Mouse (Mus musculus) thymus, adult 2 months (tissue): Measurements from ENCODE around the gene Slc1a2. TPM values are rescaled to one million over a fixed set of nuclear protein-coding genes. Genes with fewer than 3 reads are reported as not detected.

Experiments used
- DNase-seq: peaks from one replicate; pipeline ENCODE4 v3.0.0; 2021
- H3K27ac ChIP-seq: fragments of 200-500 bp; 2 replicates; pipeline ENCODE4 v1.5.1; 2012; ENCODE audit warnings: low read length, control low read depth; ENCODE audit not compliant: control insufficient read depth, insufficient read depth
- H3K27me3 ChIP-seq: fragments of 200-500 bp; 2 replicates; pipeline ENCODE4 v1.6.1; 2012; ENCODE audit warnings: mild to moderate bottlenecking, low read length, moderate library complexity, mixed read lengths; ENCODE audit not compliant: control insufficient read depth, insufficient read depth
- H3K36me3 ChIP-seq: fragments of 200-500 bp; 2 replicates; pipeline ENCODE4 v1.6.1; 2012; ENCODE audit warnings: mild to moderate bottlenecking, low read length, moderate library complexity; ENCODE audit not compliant: control insufficient read depth, insufficient read depth
- H3K4me1 ChIP-seq: fragments of 200-500 bp; replicated peaks from 2 replicates; pipeline ENCODE4 v1.6.1; 2012; ENCODE audit warnings: low read length; ENCODE audit not compliant: control insufficient read depth, insufficient read depth
- H3K4me3 ChIP-seq: fragments of 200-500 bp; 2 replicates; pipeline ENCODE4 v1.5.1; 2012; ENCODE audit warnings: mild to moderate bottlenecking, low read length, control low read depth, moderate library complexity; ENCODE audit not compliant: control insufficient read depth, insufficient read depth
- CTCF ChIP-seq: fragments of 200-500 bp; IDR thresholded peaks from 2 replicates; pipeline ENCODE4 v1.5.1; 2012; ENCODE audit warnings: mild to moderate bottlenecking, control low read depth, low read length, moderate library complexity, borderline replicate concordance; ENCODE audit not compliant: control insufficient read depth, poor library complexity, insufficient read depth; ENCODE audit errors: extremely low read depth
- POLR2A ChIP-seq: fragments of 200-500 bp; IDR thresholded peaks from 2 replicates; pipeline ENCODE4 v1.6.1; 2012; ENCODE audit warnings: mild to moderate bottlenecking, low read length, control low read depth, moderate library complexity; ENCODE audit not compliant: control insufficient read depth, poor library complexity, insufficient read depth; ENCODE audit errors: extremely low read depth
- whole genome bisulfite sequencing: fragments of 180-500 bp; shearing (Covaris S2); methylation state at CpG from one replicate; pipeline ENCODE4 v1.1.7; 2018; 5-methylcytosine and 5-hydroxymethylcytosine counted together
- polyA plus RNA-seq: library from polyadenylated mRNA; depleted of rRNA; stranded (reverse); fragments of >200 nt; gene quantifications from 2 replicates; pipeline ENCODE4 v1.2.3, GENCODE M21; 2012

Slc1a2 gene
- polyA plus RNA-seq, 1 experiment = 1.5 TPM

DNA sequence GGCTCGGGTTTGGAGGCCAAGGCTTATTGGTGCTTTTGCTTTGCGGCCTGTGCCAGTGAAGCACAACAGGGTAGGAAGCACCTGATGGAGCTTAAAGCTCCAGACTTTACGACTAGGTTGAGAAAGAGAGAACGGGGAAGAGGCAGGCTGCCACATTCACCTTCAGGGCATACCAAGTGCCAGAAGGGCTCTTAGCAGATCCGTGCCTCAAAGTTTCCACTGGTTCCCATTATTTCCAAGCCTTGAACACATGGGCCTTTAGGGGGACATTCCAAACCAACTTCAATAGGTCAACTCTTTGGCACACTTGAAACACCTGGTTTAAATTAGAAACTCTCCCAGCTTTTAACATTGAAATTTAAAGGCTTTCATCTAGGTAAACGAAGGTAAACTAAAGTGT lies 134.3 kb downstream of the Slc1a2 start:
- Histone ChIP-seq H3K27ac (no peak overlapping the region), H3K4me1 (no peaks in the 10 kb centered on the region), H3K4me3 (no peak overlapping the region), H3K27me3 (no peaks in the 10 kb centered on the region), H3K36me3 (no peaks in the 10 kb centered on the region)
- 94% methylated on average over 6 of the region's 6 CpGs for WGBS
- TF ChIP-seq POLR2A (no peak), CTCF (no peak)
- DNase-seq = no peak

DNA sequence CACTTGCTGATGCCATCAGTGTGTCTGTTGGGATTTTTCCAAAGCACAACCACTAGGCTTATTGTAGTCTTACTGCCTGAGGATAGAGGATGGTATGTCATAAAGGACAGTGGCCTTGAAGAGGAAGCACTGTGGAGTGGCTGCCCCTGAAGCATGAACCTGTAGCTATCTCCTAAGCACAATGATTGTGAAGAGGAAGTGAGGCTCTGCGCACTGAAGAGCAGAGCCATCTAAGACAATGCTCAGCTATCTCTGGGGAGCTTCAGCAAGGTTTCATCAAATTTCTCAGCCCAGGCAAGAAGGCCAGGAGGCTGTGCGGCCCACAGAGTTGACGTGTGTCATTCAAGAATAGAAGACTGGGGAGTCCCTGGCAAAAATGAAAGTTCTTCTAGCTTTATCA lies 136.6 kb downstream of the Slc1a2 start:
- no peak for TF ChIP-seq POLR2A
- TF ChIP-seq CTCF = no peak
- no peaks in the 10 kb centered on the region for H3K4me1 ChIP-seq
- H3K4me3 ChIP-seq = no peak overlapping the region
- H3K36me3 ChIP-seq = no peaks in the 10 kb centered on the region
- WGBS = 67% methylated on average over 3 of the region's 3 CpGs
- no peak for DNase-seq
- no peak overlapping the region for H3K27ac ChIP-seq
- no peaks in the 10 kb centered on the region for H3K27me3 ChIP-seq

DNA sequence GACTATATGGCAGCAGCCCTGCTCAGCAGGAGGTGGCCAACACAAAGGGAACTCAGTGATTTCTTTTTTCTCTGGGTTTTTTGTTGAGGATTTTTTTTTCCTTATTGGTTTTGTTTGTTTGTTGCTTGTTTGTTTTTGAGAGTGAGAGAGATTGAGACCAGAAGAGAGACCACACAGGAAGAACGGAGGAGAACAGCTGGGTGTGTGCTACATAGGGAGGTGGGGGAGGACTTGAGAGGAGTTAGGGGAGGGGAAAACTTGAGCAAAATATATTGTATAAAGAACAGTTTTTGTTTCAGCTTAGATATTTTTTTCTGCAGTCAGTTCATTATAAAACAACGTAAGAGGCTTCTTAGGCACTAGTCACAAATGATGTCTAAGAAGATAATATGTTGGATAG lies 139.7 kb downstream of the Slc1a2 start:
- Histone ChIP-seq H3K27ac (no peak overlapping the region), H3K4me3 (no peak overlapping the region), H3K27me3 (no peaks in the 10 kb centered on the region), H3K4me1 (no peaks in the 10 kb centered on the region), H3K36me3 (no peaks in the 10 kb centered on the region)
- WGBS = 78% methylated on average over 2 of the region's 2 CpGs
- no peak for DNase-seq
- TF ChIP-seq CTCF = no peak
- TF ChIP-seq POLR2A = no peak

DNA sequence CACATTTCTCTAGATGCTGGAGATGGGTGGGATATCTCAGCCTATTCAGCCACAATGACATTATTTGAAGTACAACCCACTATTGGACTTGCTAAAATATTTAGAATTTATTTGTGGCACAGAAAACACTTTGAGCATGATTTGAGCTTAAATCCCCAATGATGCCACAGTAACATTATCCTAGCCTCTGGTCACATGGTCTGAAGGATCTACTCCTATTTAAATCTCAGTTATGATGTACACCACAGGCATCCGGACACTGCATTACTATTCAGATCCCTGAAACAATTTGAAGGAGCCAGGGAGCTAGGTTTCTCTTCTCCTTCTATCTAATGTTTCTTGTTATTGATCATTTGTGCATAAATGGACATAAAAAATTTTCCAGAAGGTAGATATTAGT lies 143.4 kb downstream of the Slc1a2 start:
- no peak for DNase-seq
- no peaks in the 10 kb centered on the region for H3K27me3 ChIP-seq
- no peak overlapping the region for H3K27ac ChIP-seq
- TF ChIP-seq CTCF (no peak), POLR2A (no peak)
- WGBS = 94% methylated on average over 1 of the region's 1 CpGs
- H3K4me1 ChIP-seq = no peaks in the 10 kb centered on the region
- H3K36me3 ChIP-seq = no peaks in the 10 kb centered on the region
- no peak overlapping the region for H3K4me3 ChIP-seq

DNA sequence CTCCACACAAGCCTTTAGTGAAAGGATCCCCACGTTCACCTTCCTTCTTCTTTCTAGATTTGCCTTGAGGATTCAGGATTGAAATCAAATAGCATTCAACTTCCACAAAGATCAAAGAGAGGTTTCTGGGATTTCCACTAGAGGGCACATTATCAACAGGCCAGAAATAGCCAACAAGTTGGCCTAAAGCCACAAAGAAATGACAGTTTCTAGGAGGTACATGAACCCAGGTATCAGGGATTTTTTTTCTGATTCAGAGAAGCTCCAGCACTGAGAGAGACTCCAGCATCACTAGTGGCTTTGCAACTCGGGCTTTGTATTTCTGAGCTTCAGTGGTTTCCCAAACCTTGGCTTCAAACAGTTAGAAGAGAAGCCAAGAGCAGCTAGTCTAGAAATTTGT lies 145.7 kb downstream of the Slc1a2 start:
- no peak overlapping the region for H3K4me3 ChIP-seq

DNA sequence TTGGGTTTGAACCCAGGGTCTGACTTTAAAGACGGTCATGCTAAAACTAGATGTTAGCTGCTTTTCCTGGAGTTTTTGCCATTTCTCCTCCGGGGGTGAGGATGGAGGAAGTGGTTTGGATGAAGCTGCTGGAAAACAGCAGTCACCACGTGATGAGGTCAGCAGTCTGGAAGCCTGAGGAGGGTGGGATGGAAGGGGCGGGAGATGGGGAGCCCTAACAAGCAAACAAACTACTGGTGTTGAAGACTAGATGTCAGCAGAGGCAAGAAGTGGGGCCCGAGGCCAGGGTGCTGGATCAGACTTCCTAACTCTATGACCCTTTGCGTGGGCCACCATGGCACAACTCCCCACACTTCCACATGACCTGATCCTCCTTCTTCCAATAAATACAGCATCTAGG lies 146.8 kb downstream of the Slc1a2 start:
- no peak for DNase-seq
- Histone ChIP-seq H3K27ac (no peak overlapping the region), H3K36me3 (no peaks in the 10 kb centered on the region), H3K4me3 (no peak overlapping the region), H3K27me3 (no peaks in the 10 kb centered on the region), H3K4me1 (no peaks in the 10 kb centered on the region)
- WGBS = 85% methylated on average over 6 of the region's 6 CpGs
- TF ChIP-seq POLR2A (no peak), CTCF (no peak)

More for the DNA sequence above, 145.7 kb downstream of the Slc1a2 start:
- no peaks in the 10 kb centered on the region for H3K36me3 ChIP-seq
- no peak overlapping the region for H3K27ac ChIP-seq
- H3K27me3 ChIP-seq = no peaks in the 10 kb centered on the region
- 23% methylated on average over 2 of the region's 2 CpGs for WGBS
- TF ChIP-seq CTCF (no peak), POLR2A (no peak)
- DNase-seq = peak; percentile 25
- H3K4me1 ChIP-seq = no peaks in the 10 kb centered on the region
